Mouse (Mus musculus) liver, embryonic 14.5 days (tissue): ENCODE measurements around the gene Olfr464.

Experiments used
- CTCF ChIP-seq: IDR thresholded peaks from 2 replicates; pipeline ENCODE4 v1.5.1; 2016; ENCODE audit warnings: antibody characterized with exemption, low read depth, control low read depth
- EP300 ChIP-seq: IDR thresholded peaks from 2 replicates; pipeline ENCODE4 v1.6.1; 2016; ENCODE audit warnings: antibody characterized with exemption, low read depth

DNA sequence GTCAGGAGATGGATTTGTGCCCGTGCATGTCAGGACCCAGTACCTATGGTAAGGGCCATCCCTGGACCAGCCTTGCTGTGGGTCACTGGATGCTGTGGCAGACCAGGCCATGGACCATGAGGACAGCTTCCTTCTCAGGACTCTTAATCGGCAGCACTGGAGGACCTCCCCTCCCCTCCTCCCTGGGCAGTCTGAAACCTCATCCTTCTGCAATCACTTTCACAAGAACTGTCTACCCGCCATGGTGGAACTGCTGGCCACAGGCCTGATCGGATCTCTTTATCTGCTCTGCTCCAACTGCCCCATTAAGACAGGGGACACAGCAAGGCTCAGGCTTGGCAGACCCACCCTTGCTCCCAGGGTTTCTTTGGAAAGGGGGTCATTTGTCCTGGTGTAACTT lies 39.1 kb downstream of the Olfr464 start:
- TF ChIP-seq EP300 (no peak), CTCF (no peak)
